Mouse (Mus musculus) splenic B cell, adult 2 months (primary cell): ENCODE results near the gene Snx19.

ENCODE experiments used
- DNase-seq: peaks from one replicate; pipeline ENCODE4 v3.0.0-alpha.2; 2011; ENCODE audit warnings: low read depth, low spot score
- H3K27me3 ChIP-seq: 2 replicates; pipeline ENCODE4 v1.6.1; 2012; ENCODE audit warnings: mild to moderate bottlenecking, low read length, moderate library complexity, mixed read lengths; ENCODE audit not compliant: control insufficient read depth, poor library complexity, insufficient read depth, severe bottlenecking
- H3K36me3 ChIP-seq: 2 replicates; pipeline ENCODE4 v1.6.1; 2012; ENCODE audit warnings: mild to moderate bottlenecking, low read length, moderate library complexity, mixed read lengths; ENCODE audit not compliant: control insufficient read depth, poor library complexity, insufficient read depth, severe bottlenecking

The Snx19 gene

DNA sequence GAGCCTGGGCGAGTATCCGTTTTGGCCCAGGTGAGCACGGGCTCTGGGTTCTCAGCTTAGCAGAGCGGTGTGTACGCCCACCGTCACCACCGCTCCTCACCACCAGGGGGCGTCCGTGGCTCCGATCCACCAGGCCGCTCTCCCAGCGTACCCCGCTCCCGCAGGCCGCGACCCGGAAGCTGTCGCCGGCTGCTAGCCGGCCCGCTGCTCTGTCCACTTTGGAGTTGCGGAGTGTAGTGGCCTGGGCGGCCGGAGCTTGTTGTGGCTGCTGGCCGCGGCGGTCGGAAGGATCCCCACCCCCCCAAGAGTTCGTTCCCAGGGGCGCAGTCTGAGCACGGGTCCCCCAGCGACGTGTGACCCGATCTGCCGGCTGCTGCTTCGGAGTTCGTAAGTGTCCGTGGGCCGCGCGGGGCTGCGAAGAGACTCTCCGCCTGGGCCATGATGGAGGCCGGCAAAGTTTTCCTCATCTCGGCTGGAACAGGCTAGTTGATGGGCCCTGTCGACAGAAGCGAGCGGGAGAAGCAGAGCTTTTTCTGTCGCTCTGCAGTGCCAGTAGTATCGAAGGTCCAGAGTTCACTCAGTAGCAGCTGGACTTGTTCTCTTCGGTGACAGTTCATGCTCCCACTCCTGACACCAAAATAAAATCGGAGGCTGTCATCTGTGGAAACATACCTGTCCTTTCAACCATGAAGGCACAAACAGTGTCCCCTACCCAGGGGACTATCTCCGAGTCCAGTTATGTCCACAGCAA is at the start of gene Snx19:
Gene Snx19 (plus strand): TSS at position 227 of the 751 bp plus-strand sequence.
- no peaks in the 10 kb centered on the region for H3K27me3 ChIP-seq
- peak; percentile 93 for DNase-seq
- no peaks in the 10 kb centered on the region for H3K36me3 ChIP-seq

DNA sequence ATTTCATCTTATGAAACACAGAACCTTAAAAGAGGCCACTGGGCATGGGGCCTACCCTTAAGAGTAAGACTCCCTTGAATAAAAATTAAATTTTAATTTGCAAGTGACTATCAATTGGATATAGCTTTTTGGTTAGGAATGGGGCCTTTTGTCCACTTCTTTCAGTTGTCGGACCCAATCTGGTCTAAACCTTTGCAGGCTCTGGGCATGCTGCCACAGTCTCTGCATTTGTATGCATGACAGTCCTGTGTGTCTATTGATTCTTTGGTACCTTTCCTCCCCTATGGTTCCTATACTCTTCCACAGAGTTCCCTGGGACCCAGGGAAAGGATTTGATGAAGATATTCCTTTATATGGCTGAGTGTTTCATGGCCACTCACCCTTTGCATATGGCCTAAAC is 26.1 kb upstream of the Snx19 start:
- Histone ChIP-seq H3K36me3 (no peaks in the 10 kb centered on the region), H3K27me3 (no peaks in the 10 kb centered on the region)
- no peak for DNase-seq

GRCm38 (mm10) chr9:30422940-30423339 is 4.0 kb upstream of the Snx19 start:
- Histone ChIP-seq H3K36me3 (no peaks in the 10 kb centered on the region), H3K27me3 (no peaks in the 10 kb centered on the region)
- DNase-seq, result peak; percentile 60

GRCm38 (mm10) chr9:30425178-30425577 is 1.7 kb upstream of the Snx19 start:
- Histone ChIP-seq H3K36me3 (no peaks in the 10 kb centered on the region), H3K27me3 (no peaks in the 10 kb centered on the region)
- DNase-seq, result no peak

DNA sequence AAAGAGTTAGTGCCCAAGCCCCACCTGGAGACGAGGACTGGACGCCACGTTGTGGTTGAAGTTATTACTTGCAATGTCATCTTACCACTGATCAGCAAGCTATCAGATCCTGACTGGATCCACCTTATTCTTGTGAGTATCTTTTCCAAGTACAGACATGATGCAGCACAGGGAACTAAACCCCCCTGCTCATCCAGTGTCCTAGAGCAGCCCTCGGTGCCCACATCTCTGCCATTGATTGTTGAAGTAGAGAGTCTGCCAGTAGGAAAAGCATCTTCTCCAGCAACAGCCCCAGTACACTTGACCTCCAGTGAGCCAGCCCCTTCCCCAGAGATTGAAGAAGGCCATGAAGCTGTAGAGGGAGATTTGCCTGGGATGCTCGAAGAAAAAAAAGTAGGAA is 1.3 kb downstream of the Snx19 start:
- H3K27me3 ChIP-seq, result no peaks in the 10 kb centered on the region
- peaks cover 1% of the 10 kb centered on the region; the same call in 1 of the 2 replicates for H3K36me3 ChIP-seq
- DNase-seq, result no peak

DNA sequence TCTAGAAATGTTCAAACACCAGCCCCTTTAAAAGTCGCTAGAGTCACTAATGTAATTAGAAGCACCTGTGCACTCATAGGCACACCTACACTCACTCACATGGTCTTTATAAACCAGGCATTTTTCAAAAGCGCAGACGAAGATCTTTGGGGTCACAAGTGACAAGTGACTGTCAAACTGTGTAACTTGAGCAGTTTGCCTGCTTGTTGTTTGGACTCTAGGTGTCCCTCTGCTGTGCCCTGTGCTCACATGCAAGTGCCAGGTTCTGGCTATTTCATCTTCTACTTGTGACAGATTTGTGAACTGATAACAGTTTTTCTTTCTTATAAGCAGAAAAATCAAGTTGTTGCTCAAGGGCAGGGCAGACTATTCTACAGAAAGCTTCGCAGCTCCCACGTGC is 3.5 kb downstream of the Snx19 start:
- DNase-seq, result no peak
- H3K36me3 ChIP-seq, result peaks cover 5% of the 10 kb centered on the region; the same call in 1 of the 2 replicates
- H3K27me3 ChIP-seq, result no peaks in the 10 kb centered on the region

DNA sequence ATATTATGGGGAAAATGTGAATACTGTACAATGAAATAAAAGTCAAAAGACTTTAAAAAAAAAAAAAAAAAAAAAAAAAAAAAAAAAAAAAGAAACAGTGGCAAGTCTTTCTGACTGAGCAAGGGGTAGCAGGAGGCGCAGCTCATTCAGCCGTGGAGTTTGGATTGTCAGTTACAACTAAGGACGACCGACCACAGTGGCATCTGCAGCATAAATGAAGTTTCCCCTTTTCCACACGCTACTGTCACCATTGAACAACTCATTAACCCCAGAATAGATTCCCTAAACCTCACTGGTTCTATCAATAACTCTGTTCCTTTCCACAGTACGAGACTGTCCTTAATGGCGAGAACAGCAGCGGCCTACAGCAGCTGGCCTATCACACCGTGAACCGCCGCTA is 5.0 kb downstream of the Snx19 start:
- Histone ChIP-seq H3K27me3 (no peaks in the 10 kb centered on the region), H3K36me3 (peaks cover 5% of the 10 kb centered on the region; the same call in 1 of the 2 replicates)
- no peak for DNase-seq

- Histone ChIP-seq H3K36me3 (peaks cover 5% of the 10 kb centered on the region; the same call in 1 of the 2 replicates), H3K27me3 (no peaks in the 10 kb centered on the region)
- no peak for DNase-seq
These were observed 7.0 kb downstream of the Snx19 start for GRCm38 (mm10) chr9:30433914-30434313.

DNA sequence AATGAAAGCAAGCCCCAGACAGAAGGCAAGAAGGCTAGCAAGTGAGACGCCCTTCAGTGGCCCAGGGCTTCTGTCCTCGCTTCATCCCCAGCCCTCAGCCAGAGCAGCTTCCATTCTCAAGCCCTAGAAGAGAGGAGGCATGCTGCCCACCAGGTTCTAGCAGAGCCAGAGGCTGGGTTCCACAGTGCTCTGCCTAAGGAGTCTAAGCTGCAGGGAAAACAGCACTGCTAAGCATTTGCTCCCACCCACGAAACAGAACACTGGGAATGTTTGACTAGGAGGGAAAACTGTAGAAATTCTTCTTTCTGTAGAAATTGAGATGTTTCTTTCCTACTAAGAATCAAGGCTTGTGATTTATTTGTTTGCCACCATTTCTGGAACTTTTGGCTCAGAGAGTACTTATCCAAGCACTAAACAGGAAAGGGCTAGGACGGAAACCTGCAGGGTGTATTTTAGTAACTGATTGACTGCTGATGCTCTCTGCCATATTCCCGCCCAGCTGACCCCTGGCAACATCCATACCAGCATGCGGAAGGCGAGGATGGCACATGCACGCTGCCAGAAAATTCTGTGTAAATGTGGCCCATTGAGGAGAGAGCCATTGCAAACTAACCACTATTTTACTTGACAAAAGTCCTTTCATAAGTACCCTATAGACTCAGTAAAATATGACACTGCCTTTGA is 9.1 kb downstream of the Snx19 start:
- Histone ChIP-seq H3K27me3 (no peaks in the 10 kb centered on the region), H3K36me3 (peaks cover 5% of the 10 kb centered on the region; the same call in 1 of the 2 replicates)
- no peak for DNase-seq

DNA sequence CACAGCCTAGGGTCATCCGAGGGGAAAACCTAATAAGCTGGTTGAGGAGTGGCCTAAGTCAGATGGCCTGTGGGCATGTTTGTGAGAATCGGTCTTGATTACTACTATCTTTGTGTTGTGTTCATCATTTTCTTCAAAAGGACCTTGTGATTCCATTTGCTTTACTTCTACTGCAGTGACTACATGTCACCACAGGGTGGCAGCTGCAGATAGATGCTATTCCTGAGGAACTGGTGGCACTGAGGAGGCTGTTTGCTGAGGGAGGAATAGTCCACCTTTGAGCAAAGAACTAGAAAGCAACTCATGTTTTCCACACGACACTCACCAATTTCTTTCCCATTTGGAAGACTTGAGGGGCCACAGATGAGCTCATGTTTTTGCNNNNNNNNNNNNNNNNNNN is 11.6 kb downstream of the Snx19 start:
- peak; percentile 40 for DNase-seq
- Histone ChIP-seq H3K27me3 (no peaks in the 10 kb centered on the region), H3K36me3 (peaks cover 9% of the 10 kb centered on the region)

GRCm38 (mm10) chr9:30441761-30442160 is 14.9 kb downstream of the Snx19 start:
- DNase-seq, result no peak

GRCm38 (mm10) chr9:30445232-30446085 is 18.6 kb downstream of the Snx19 start:
- Histone ChIP-seq H3K27me3 (no peaks in the 10 kb centered on the region), H3K36me3 (peaks cover 22% of the 10 kb centered on the region)
- DNase-seq, result no peak

More at GRCm38 (mm10) chr9:30441761-30442160, 14.9 kb downstream of the Snx19 start:
- Histone ChIP-seq H3K27me3 (no peaks in the 10 kb centered on the region), H3K36me3 (peaks cover 13% of the 10 kb centered on the region)

DNA sequence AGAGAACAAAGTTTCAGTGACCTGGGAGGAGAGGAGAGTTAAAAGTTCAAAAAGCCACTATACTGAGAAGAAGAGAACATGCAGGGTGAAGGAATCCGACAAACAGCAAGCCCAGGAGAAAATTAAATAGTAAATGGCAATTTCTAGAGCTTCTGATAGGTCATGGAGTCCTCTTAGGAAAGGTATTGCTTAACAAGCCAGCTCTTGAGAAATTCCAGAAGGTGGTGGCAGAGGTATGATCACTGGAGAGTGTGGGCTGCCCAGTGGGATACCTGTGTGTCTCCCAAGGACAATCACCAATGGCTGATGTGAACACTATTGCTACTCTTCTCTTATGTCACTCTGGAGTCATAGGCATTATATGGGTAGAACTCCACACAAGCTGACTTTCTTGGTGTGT is 19.2 kb downstream of the Snx19 start:
- Histone ChIP-seq H3K27me3 (no peaks in the 10 kb centered on the region), H3K36me3 (peaks cover 22% of the 10 kb centered on the region)
- DNase-seq, result no peak

- DNase-seq, result peak; percentile 41
- Histone ChIP-seq H3K36me3 (peaks cover 14% of the 10 kb centered on the region; the same call in 1 of the 2 replicates), H3K27me3 (no peaks in the 10 kb centered on the region)
These were observed 21.6 kb downstream of the Snx19 start for GRCm38 (mm10) chr9:30448459-30448858.
